8 mouse cellular contexts compared by ENCODE assay signal in the genomic region with DNA sequence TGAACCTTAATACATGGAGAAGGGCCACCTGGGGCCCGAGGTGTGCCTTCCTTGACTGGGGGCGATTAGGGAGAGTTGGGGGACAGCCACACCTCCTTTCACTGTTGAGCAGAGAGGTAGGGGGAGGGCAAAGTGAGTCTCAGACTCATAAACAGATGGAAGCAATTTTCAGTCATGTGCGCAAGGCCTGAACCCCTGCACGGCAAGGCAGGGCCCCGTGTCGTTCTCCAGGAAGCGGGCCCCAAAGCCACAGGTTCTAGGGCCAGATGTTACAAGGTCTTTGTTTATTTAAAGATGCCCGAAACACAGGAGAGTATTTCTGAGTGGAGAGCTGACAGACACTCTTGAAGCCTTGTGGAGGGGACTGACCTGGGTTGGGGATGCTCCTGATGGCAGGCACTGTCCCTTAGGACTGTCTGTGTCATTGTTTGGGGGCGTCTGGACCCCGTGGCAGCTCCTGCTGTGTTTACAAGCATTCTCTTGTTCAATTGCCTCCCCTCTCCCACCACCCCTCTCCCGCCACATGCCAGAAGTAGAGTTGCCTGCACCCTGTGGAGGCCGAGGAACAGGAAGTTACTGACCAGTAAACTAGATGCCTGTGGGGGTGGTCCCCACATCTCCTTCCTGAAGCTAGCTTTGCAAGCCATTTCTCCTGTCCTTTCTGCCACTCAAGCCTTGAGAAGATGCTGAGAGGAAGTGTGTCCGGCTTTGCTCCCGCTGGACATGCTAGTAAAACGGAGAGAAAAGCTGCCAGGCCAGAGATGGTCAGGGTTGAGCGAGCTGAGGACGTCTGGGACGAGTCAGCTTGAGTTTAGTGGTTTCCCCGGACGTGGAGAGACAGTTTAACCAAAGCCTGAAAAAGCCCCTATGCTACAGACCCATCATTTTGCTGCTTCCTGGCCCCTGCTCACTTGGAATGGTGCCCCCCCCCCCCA.
A peak's percentile ranks its signal among the peaks of the same experiment; 100 is the strongest.
DNase-seq lines count a peak whose midpoint lies in the region; ATAC-seq lines count a peak whose summit lies in the region.

No protein-coding gene starts in this region.

- no peak for DNase-seq in midbrain, embryonic 11.5 days (ENCODE audit: low spot score, missing footprints)
- no peak for DNase-seq in liver, embryonic 13.5 days
- DNase-seq in thymus, postnatal 14 days = peak; percentile 84
- no peak for DNase-seq in frontal cortex, postnatal 25 days (ENCODE audit: low spot score in 2 of 2)
- no peak for DNase-seq in urinary bladder, postnatal 14 days (ENCODE audit: low spot score)
- no peak for DNase-seq in heart, adult 8-10 months (ENCODE audit: low spot score)

- H3K9me3 ChIP-seq in midbrain, embryonic 12.5 days = no peaks in the 10 kb centered on the region
- no peaks in the 10 kb centered on the region for H3K9me3 ChIP-seq in midbrain, embryonic 11.5 days (ENCODE audit: control insufficient read depth, low read length)
- H3K9me3 ChIP-seq in embryonic facial prominence, embryonic 15.5 days (replicated peaks) = no peaks in the 10 kb centered on the region
- no peaks in the 10 kb centered on the region for H3K9me3 ChIP-seq in liver, embryonic 13.5 days (replicated peaks)

- 0 out of 2 replicates have a peak overlapping the region, but pooled peaks have one; percentile 0 for H3K27ac ChIP-seq in midbrain, embryonic 12.5 days (replicated peaks)
- H3K27ac ChIP-seq in midbrain, embryonic 11.5 days (ENCODE audit: low read depth, low read length) = no peak overlapping the region
- H3K27ac ChIP-seq in embryonic facial prominence, embryonic 15.5 days (replicated peaks) = peak overlapping the region; percentile 86
- peak overlapping the region; percentile 64 for H3K27ac ChIP-seq in liver, embryonic 13.5 days

- no peak overlapping the region for H3K4me2 ChIP-seq in midbrain, embryonic 12.5 days (replicated peaks)
- H3K4me2 ChIP-seq in midbrain, embryonic 11.5 days = no peak overlapping the region
- H3K4me2 ChIP-seq in embryonic facial prominence, embryonic 15.5 days (replicated peaks) = 0 out of 2 replicates have a peak overlapping the region, but pooled peaks have one; percentile 1
- peak overlapping the region; percentile 8; the same call in 1 of the 2 replicates for H3K4me2 ChIP-seq in liver, embryonic 13.5 days

- ATAC-seq in midbrain, embryonic 12.5 days (ENCODE audit: low FRiP score, low read depth) = no peak
- no peak for ATAC-seq in midbrain, embryonic 11.5 days (ENCODE audit: low FRiP score)
- no peak for ATAC-seq in embryonic facial prominence, embryonic 15.5 days (ENCODE audit: insufficient number of reproducible peaks, low FRiP score, low TSS enrichment, low read depth)
- no peak for ATAC-seq in liver, embryonic 13.5 days (ENCODE audit: low read depth)

- H3K9ac ChIP-seq in midbrain, embryonic 12.5 days (replicated peaks) = no peak overlapping the region
- no peak overlapping the region; the same call in 1 of the 2 replicates for H3K9ac ChIP-seq in midbrain, embryonic 11.5 days (ENCODE audit: low read length)
- H3K9ac ChIP-seq in embryonic facial prominence, embryonic 15.5 days = no peak overlapping the region
- peak overlapping the region; percentile 29; the same call in 1 of the 2 replicates for H3K9ac ChIP-seq in liver, embryonic 13.5 days

- no peaks in the 10 kb centered on the region for H3K27me3 ChIP-seq in midbrain, embryonic 12.5 days
- no peaks in the 10 kb centered on the region for H3K27me3 ChIP-seq in midbrain, embryonic 11.5 days (ENCODE audit: control insufficient read depth, insufficient read depth, low read length)
- no peaks in the 10 kb centered on the region for H3K27me3 ChIP-seq in embryonic facial prominence, embryonic 15.5 days
- H3K27me3 ChIP-seq in liver, embryonic 13.5 days = no peaks in the 10 kb centered on the region

- peaks cover 39% of the 10 kb centered on the region for H3K36me3 ChIP-seq in midbrain, embryonic 12.5 days
- H3K36me3 ChIP-seq in midbrain, embryonic 11.5 days (ENCODE audit: control insufficient read depth, insufficient read depth, low read length) = peaks cover 15% of the 10 kb centered on the region
- H3K36me3 ChIP-seq in embryonic facial prominence, embryonic 15.5 days = peaks cover 38% of the 10 kb centered on the region
- peaks cover 41% of the 10 kb centered on the region for H3K36me3 ChIP-seq in liver, embryonic 13.5 days

- H3K4me3 ChIP-seq in midbrain, embryonic 12.5 days = no peak overlapping the region
- no peak overlapping the region for H3K4me3 ChIP-seq in midbrain, embryonic 11.5 days (ENCODE audit: low read depth, low read length)
- H3K4me3 ChIP-seq in embryonic facial prominence, embryonic 15.5 days (replicated peaks) = no peak overlapping the region
- H3K4me3 ChIP-seq in liver, embryonic 13.5 days (replicated peaks) = no peak overlapping the region

- WGBS in midbrain, embryonic 12.5 days = 43% methylated on average over 20 of the region's 20 CpGs
- 41% methylated on average over 20 of the region's 20 CpGs for WGBS in midbrain, embryonic 11.5 days
- WGBS in embryonic facial prominence, embryonic 15.5 days = 27% methylated on average over 20 of the region's 20 CpGs
- 26% methylated on average over 20 of the region's 20 CpGs for WGBS in liver, embryonic 13.5 days (ENCODE audit: insufficient replicate concordance)

- peaks cover 61% of the 10 kb centered on the region for H3K4me1 ChIP-seq in midbrain, embryonic 12.5 days
- peaks cover 39% of the 10 kb centered on the region for H3K4me1 ChIP-seq in midbrain, embryonic 11.5 days (ENCODE audit: control insufficient read depth, insufficient read depth, low read length)
- peaks cover 64% of the 10 kb centered on the region for H3K4me1 ChIP-seq in embryonic facial prominence, embryonic 15.5 days
- H3K4me1 ChIP-seq in liver, embryonic 13.5 days (replicated peaks) = peaks cover 64% of the 10 kb centered on the region

Comparison
In these comparisons a context has a peak if more than half of its experiments do, and no peak if none do; other contexts are left out.
1. H3K4me2 ChIP-seq: peak in embryonic facial prominence, embryonic 15.5 days (single experiment) and liver, embryonic 13.5 days (single experiment); none in midbrain, embryonic 12.5 days (single experiment) and midbrain, embryonic 11.5 days (single experiment).